Mouse (Mus musculus) gastrocnemius, adult 2 months (tissue): ENCODE data around the gene Epb41l4b. TPM values are rescaled to one million over a fixed set of nuclear protein-coding genes. Genes with fewer than 3 reads are reported as not detected.

ENCODE experiments used
- DNase-seq: peaks from one replicate; pipeline ENCODE4 v3.0.0; 2022
- H3K27ac ChIP-seq: fragments of 200-600 bp; 2 replicates; pipeline ENCODE4 v1.8.1; 2022; ENCODE audit warnings: mild to moderate bottlenecking
- H3K4me3 ChIP-seq: fragments of 200-600 bp; 2 replicates; pipeline ENCODE4 v1.8.1; 2022; ENCODE audit warnings: mild to moderate bottlenecking, moderate library complexity
- CTCF ChIP-seq: fragments of 200-600 bp; IDR thresholded peaks from 2 replicates; pipeline ENCODE4 v1.8.1; 2022; ENCODE audit warnings: antibody characterized with exemption, mild to moderate bottlenecking, moderate library complexity
- intact Hi-C: fragments of 180-260 bp; cut with DNase I; formaldehyde crosslinking; loops from one replicate; pipeline ENCODE4 v1.15.1; 2025
- total RNA-seq, 2 experiments: library from RNA; stranded (reverse); gene quantifications; 2 replicates each; pipeline ENCODE4 v1.2.3; 2021

Gene Epb41l4b
- total RNA-seq, 2 experiments from 2014 or later = 2.5 to 3.1 TPM

DNA sequence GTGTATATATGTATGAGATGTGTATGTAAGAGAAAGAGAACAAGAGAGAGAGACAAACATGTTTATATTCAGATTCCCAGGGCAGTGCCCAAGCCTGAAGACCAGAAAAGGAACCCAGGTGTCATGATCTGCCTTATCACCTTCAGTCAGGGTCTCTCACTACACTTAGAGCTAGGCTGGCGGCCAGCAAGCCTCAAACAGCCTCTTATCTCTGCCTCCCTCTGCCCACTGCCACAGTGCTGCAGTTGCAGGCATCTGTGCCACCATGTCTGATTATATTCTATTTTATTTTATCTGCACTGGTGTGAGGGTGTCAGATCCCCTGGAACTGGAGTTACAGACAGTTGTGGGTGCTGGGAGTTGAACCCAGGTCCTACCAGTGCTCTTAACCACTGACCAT lies 25.0 kb upstream of the Epb41l4b start:
- intact Hi-C loops = no loop called here
- DNase-seq = no peak
- TF ChIP-seq CTCF = no peak
- Histone ChIP-seq H3K27ac (no peak overlapping the region), H3K4me3 (no peak overlapping the region)

DNA sequence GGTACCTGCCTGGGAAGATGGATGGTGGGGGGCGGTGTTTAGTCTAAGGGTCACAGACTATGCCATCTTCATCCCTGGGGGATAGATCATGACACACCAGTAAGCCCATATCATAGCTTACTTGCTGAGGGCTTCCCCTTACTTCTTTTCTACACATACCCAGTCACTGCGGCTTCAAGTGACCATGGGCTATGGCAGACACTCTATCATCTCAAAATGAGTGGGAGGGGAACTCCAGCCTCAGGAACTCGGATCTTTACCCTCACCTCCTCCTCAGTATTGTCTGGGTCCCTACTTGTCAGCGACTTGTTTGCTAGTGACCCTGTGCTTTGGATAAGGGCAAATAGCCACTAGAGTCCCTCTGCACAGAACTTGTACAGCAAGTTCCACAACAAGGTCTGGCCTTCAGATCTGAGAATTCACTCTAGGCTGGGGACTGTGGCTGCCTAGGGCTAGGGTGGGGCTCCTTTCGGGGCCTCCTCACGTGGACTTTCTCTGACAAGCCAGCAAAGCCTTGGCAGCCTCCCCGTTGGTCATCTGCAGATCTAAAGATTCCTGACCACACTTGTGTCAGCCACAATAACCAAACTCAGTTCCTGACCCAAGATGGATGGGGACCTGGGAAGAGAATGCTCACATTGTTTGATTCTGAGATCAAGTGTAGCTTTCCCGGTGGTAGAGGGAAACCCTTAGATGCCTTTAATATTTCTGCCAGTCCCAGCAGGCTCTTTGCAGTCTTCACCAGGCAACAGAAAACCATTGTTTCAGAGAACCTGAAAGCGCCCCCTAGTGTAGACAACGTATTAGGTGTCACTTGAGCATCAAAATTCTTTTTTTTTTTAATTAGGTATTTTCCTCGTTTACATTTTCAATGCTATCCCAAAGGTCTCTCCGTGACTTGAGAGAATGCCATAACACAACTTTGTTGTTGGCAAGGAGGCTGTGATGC lies 24.0 kb upstream of the Epb41l4b start:
- Histone ChIP-seq H3K4me3 (no peak overlapping the region), H3K27ac (no peak overlapping the region)
- peak; percentile 29; the same call in 1 of the 2 replicates for TF ChIP-seq CTCF
- intact Hi-C loops = no loop called here
- no peak for DNase-seq

GRCm38 (mm10) chr4:57165654-57166053 lies 22.4 kb upstream of the Epb41l4b start:
- no peak overlapping the region for H3K4me3 ChIP-seq
- no peak for DNase-seq
- intact Hi-C loops = no loop called here
- no peak overlapping the region for H3K27ac ChIP-seq
- TF ChIP-seq CTCF = no peak

DNA sequence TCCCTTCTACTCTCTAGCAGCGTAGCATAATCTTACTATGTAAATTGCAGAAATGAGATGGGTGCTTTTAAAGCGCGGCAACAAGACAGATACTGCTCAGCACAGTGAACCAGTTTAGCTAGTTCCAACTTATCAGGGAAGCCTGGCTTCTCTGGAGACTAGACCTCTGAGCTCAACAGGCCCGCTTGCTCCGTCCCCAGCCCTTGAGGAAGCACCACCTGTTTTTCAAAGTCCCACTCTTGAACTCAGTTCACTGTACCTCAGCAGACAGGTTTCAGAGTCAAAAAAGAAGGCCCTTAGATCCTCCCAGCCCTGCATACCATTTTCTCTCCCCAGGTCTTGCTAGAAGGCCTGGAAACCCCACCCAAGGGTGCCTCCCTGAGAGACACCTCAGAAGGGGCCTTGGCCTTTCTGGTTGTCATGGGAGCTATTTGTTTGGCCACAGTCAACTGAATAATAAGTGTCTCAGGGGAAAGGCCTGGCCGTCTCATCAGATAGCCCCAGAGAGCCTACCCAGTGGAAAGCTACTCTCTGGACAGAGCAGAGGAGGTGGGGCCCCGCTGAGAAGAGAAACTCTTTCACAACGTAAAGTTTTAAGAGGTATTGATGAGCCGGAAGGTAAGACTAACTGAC lies 21.5 kb upstream of the Epb41l4b start:
- DNase-seq = no peak
- H3K4me3 ChIP-seq = no peak overlapping the region
- intact Hi-C loops = no loop called here
- TF ChIP-seq CTCF = no peak
- no peak overlapping the region for H3K27ac ChIP-seq

- no peak overlapping the region for H3K27ac ChIP-seq
- DNase-seq = no peak
- TF ChIP-seq CTCF = no peak
- no peak overlapping the region for H3K4me3 ChIP-seq
- intact Hi-C loops = no loop called here
Measured at GRCm38 (mm10) chr4:57162789-57163722, 19.8 kb upstream of the Epb41l4b start.

DNA sequence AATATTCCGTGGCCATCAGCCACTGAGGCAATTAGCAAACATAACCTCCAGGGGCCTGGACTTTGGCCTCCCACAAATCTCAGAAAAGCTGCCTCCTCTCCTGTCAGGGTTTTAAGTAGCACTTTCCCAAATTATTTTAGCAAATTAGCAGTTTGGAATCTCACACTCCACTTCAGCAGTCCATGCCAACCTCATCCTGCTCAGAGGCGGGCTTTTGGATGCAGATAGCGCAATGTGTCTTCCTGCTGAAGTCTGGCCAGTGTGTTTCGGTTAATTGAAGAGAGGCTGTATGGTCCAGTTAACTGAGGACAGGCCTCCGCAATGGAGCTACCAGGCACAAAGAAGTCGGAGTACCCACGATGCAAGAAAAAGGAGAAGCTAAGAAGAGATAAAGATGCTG lies 17.3 kb upstream of the Epb41l4b start:
- no peak overlapping the region for H3K4me3 ChIP-seq
- no peak for TF ChIP-seq CTCF
- no peak for DNase-seq
- intact Hi-C loops = no loop called here
- no peak overlapping the region for H3K27ac ChIP-seq

- Histone ChIP-seq H3K27ac (no peak overlapping the region), H3K4me3 (no peak overlapping the region)
- no peak for TF ChIP-seq CTCF
- DNase-seq = no peak
- intact Hi-C loops = no loop called here
Measured at GRCm38 (mm10) chr4:57156549-57157169, 13.4 kb upstream of the Epb41l4b start.

DNA sequence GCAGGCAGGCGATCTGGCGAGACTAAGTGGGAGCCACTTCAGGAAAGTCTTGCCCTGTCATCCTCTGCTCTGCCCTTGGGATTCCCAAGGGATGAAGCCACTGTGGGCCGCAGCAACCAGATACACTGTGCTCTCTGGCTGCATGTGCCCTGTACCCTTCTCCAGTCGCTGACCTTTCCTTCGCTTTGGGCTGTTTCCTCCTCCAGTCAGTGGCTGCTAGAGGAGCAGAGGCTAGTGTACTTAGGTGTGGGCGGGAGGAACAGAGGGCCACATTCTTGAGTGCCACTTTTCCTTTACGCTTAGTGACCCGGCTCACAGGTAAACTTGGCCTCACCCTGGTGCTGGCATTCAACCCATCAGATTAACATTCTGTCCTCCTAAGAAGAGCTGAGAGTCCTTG lies 10.6 kb upstream of the Epb41l4b start:
- TF ChIP-seq CTCF = no peak
- Histone ChIP-seq H3K4me3 (peak overlapping the region; percentile 44), H3K27ac (peak overlapping the region; percentile 82)
- DNase-seq = peak; percentile 69
- intact Hi-C loops = loop anchor here (2.0 kb wide), 1 partner anchor 27 kb away; no protein-coding TSS in a partner anchor

GRCm38 (mm10) chr4:57153068-57153835 lies 10.0 kb upstream of the Epb41l4b start:
- peak overlapping the region; percentile 82 for H3K27ac ChIP-seq
- peak; percentile 77 for DNase-seq
- no peak for TF ChIP-seq CTCF
- intact Hi-C loops = loop anchor here (2.0 kb wide), 1 partner anchor 28 kb away; no protein-coding TSS in a partner anchor
- H3K4me3 ChIP-seq = peak overlapping the region; percentile 44

GRCm38 (mm10) chr4:57148182-57148581 lies 4.9 kb upstream of the Epb41l4b start:
- intact Hi-C loops = no loop called here
- no peak for TF ChIP-seq CTCF
- DNase-seq = no peak
- H3K4me3 ChIP-seq = no peak overlapping the region
- H3K27ac ChIP-seq = no peak overlapping the region

GRCm38 (mm10) chr4:57142374-57143025 lies 737 bp downstream of the Epb41l4b start:
- no peak for DNase-seq
- intact Hi-C loops = loop anchor here (1.0 to 5.0 kb wide), 2 partner anchors 126 to 135 kb away; no protein-coding TSS in a partner anchor
- TF ChIP-seq CTCF = no peak
- H3K4me3 ChIP-seq = peak overlapping the region; percentile 72
- H3K27ac ChIP-seq = peak overlapping the region; percentile 49; the same call in 1 of the 2 replicates
